Mouse (Mus musculus) ovary, adult 18-20 months (tissue): Measurements from ENCODE around the gene Ankrd13b.

Experiments used
- DNase-seq: peaks from one replicate; pipeline ENCODE4 v3.0.0; 2022; ENCODE audit warnings: low spot score, mixed read lengths

The Ankrd13b gene

GRCm38 (mm10) chr11:77461856-77462255 is 27.6 kb downstream of the Ankrd13b start:
- no peak for DNase-seq

DNA sequence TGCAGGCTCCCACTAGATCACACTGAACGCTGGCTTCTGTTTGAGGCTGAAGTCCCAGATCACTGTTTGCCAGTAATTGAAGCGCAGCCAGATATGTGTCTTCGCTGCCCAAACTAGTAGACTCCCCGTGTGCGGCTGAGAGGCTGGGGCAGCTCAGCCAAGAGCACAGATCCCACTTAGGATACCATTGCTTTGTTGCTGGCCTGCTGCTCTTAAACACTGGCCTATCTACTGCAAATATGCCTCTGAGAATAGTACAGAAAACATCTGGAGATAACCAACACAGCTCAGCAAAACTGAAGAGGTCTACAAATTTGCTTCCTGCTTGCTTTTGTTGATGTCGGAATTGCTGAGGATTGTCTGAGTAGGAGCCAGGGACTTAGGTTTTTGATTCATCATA is 32.6 kb downstream of the Ankrd13b start:
- DNase-seq: no peak

- DNase-seq: no peak
These were observed 33.5 kb downstream of the Ankrd13b start for GRCm38 (mm10) chr11:77455770-77456510.

DNA sequence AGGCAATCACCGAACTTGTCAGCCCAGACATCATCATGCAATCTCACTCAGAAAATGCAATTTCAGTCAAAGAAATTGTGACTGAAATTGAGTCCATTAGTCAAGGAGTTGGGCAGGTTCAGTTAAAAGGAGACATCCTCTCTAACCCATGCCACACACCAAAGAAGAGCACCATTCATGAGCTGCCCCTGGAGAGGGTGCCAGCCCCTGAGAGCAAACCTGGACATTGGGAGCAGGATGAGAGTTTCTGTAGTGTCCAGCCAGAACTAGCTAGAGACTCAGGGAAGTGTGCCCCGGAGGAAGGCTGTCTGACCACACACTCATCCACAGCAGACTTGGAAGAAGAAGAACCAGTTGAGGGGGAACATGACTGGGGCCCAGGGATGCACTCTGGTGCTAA is 36.1 kb downstream of the Ankrd13b start:
- DNase-seq: no peak

DNA sequence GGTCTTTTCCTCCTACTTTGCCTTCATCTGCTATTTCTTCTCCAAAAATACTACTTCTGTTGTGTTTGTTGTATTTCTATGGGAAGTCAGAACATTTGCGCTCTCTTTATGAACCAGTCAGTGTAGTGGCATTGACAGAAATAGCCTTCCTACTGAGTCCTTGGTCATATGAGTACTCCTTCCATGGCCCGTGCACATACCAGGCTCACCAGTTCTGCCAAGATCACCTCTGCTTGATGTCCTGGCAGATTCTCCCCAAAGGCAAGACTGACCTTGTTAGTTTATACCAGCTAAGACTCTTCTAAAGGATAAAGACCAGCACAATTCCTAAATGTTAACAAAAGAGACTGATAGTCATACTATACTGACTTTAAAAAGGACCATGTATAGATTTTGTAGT is 37.8 kb downstream of the Ankrd13b start:
- no peak for DNase-seq

DNA sequence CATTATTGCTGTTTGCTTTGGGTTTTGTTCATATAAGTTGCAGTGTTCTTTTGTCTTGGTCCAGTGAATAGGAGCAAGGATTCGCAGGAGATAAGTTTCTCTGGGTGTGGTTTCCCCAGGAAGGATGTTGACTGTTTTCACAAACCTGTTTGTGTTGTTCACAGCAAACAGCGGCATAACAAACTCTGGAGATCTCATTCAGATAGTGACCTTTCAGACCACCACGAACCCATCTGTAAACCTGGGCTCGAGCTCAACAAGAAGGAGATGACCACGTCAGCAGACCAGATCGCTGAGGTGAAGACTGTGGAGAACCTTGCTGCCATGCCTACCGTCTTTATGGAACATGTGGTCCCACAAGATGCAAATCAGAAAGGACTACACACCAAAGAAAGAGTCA is 40.3 kb downstream of the Ankrd13b start:
- no peak for DNase-seq

DNA sequence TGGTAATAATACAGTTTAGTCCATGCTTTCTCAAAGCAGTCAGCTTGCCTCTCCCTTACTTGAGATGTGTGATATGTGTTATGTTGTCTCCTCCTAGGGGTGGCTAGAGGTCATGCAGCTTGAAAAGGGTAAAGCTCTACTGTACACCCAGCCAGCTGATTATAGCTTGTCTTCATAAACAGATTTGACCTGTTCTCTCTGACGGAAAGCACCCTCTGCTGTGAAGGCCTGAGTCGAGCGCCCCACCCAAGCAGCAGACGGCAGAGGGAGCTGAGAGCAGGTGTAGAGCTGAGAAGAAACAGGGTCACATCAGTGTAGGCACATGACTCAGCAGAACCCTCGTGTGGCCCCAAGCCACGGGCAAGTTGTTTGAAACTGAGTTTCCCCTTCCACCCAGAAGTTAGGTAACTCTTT is 42.8 kb downstream of the Ankrd13b start:
- DNase-seq: peak; percentile 47

- no peak for DNase-seq
These were observed 44.5 kb downstream of the Ankrd13b start for GRCm38 (mm10) chr11:77444939-77445338.

DNA sequence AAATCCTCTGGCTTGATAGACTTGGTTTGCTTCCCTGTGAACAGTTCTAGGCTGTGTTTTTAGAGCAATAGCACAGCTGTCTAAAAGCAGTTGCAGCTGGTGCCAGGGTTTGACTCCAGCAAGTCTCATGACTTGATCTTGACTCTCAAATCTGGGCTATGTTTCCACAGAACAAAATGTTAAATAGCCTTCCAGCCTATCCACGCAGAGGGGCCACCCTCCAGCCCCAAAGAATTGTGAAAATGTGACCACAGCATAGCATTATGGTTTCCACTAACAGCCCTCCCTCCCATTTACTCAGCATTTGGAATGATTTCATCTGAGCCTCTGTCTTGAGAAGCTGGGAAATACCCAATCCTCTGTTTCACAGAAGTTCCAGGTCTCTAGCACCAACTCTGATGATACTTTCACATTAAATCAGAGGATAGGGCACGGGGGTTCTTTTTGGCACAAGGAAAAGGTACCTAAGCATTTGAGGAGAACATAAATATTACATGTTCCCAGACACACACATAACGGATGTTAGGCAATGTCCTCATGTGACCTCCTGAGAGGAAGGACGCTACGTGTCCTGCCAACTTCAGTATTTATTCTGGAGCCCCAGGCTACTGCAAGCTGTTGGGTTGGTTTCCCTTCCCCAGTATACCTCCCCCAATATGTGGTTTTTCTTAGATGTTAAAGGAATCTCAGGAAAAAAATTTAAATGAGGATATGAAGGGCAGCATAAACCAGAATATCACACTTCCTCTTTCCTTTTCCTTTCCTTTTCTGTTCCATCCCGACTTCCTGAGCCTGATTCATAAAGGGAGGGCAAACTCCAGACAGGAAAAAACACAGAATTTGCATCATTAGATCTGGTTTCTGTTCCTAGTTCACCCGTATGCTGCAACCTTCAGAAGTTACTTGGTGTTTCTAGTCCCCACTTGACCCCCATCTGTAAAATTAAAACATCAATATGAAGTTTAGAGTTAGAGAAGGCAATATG is 47.0 kb downstream of the Ankrd13b start:
- DNase-seq: no peak

- DNase-seq: no peak
These were observed 48.5 kb downstream of the Ankrd13b start for GRCm38 (mm10) chr11:77441020-77441419.

- no peak for DNase-seq
These were observed 49.4 kb downstream of the Ankrd13b start for GRCm38 (mm10) chr11:77440081-77440480.

DNA sequence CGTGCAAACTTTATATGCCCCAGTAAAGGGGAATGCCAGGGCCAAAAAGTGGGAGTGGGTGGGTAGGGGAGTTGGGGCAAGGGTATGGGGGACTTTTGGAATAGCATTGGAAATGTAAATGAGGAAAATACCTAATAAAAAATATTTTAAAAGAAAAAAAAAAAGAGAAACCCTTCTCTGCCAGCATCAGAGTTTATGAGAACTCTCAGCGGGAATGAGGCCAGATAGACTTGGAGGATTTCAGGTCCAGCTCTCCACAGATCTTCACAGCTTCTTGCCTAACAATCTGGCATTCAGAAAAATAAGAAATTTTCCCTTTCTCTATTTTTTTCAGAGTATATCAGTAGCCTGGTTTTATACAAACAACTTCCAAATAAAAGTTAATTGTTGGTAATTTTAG is 52.5 kb downstream of the Ankrd13b start:
- DNase-seq: no peak

GRCm38 (mm10) chr11:77428446-77428845 is 61.0 kb downstream of the Ankrd13b start:
- no peak for DNase-seq

DNA sequence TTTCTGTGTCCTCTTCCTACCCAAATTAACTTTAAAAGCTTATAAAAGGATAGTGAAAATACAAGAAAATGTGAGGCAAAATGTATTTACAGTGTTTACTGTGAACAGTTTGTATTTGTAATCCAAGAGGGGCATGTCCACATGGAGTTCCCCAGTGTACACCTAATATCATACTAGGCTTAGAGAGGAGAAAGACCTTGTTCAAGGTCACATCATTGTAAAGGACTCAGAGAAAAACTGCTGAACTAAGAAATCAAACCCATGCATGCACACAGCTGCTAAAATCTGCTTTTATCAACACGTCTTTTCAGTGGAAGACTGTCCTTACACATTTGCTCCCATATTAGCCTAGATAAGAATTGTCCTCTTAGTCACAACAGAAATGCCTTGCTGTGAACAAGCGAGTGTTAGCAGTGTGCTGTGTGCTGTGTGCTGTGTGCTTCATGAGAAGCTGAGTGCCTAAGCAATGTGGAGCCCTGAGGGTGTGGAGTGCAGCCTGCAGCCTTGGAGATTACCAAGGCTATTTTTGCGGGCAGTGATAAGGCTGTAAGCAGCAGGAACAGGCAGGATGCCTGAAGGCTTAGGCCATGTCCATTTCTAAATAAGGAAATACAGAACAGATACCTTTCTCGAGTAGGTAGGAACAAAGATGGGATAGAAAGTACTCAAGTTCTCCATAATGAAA is 66.2 kb downstream of the Ankrd13b start:
- peak; percentile 72 for DNase-seq
